Mouse (Mus musculus) liver, embryonic 14.5 days (tissue): ENCODE measurements around the gene Smarcd3. TPM values are rescaled to one million over a fixed set of nuclear protein-coding genes. Genes with fewer than 3 reads are reported as not detected.

ENCODE experiments used
- ATAC-seq: fragments of 200-750 bp; cut with Nextera tagmentation; 2 replicates; pipeline ENCODE4 v1.8.0; 2017; ENCODE audit warnings: moderate number of reproducible peaks, mild to moderate bottlenecking, moderate library complexity; ENCODE audit not compliant: insufficient read depth
- DNase-seq, 3 experiments: peaks; one replicate each; pipeline ENCODE4 v3.0.0-alpha.2; 2012 to 2013; ENCODE audit warnings: low read depth in 3 of 3, low spot score in 3 of 3
- H3K27ac ChIP-seq: fragments of 300-500 bp; sonication (generic); 2 replicates; pipeline ENCODE4 v1.5.1; 2014; ENCODE audit warnings: moderate library complexity, mild to moderate bottlenecking, control low read depth, inconsistent platforms
- H3K27me3 ChIP-seq: fragments of 300-500 bp; sonication (generic); 2 replicates; pipeline ENCODE4 v1.6.1; 2014; ENCODE audit warnings: mild to moderate bottlenecking, low read length, moderate library complexity; ENCODE audit not compliant: control insufficient read depth, insufficient read depth
- H3K36me3 ChIP-seq: fragments of 300-500 bp; sonication (generic); replicated peaks from 2 replicates; pipeline ENCODE4 v1.6.1; 2014; ENCODE audit warnings: low read depth; ENCODE audit not compliant: control insufficient read depth, insufficient read depth
- H3K4me1 ChIP-seq, 2 experiments: fragments of 200-500 bp in 1 of 2; fragments of 300-500 bp in 1 of 2; sonication (generic) in 1 of 2; replicated peaks; 2 replicates each; pipeline ENCODE4 v1.6.1; 2012 to 2014; ENCODE audit warnings: antibody characterized with exemption in 1 of 2, inconsistent platforms in 1 of 2, low read length in 1 of 2; ENCODE audit not compliant: control insufficient read depth in 2 of 2, insufficient read depth in 2 of 2
- H3K4me2 ChIP-seq: fragments of 300-500 bp; sonication (generic); 2 replicates; pipeline ENCODE4 v1.6.1; 2014; ENCODE audit warnings: low read depth, mild to moderate bottlenecking, control low read depth, moderate library complexity
- H3K4me3 ChIP-seq, 2 experiments: fragments of 200-500 bp in 1 of 2; fragments of 300-500 bp in 1 of 2; sonication (generic) in 1 of 2; 2 replicates each; pipeline ENCODE4 v1.5.1; 2012 to 2014; ENCODE audit warnings: low read depth in 2 of 2, low read length in 2 of 2, mild to moderate bottlenecking in 2 of 2, control low read depth in 1 of 2, inconsistent platforms in 1 of 2, moderate library complexity in 1 of 2; ENCODE audit not compliant: insufficient read depth in 1 of 2
- H3K9ac ChIP-seq: fragments of 300-500 bp; sonication (generic); replicated peaks from 2 replicates; pipeline ENCODE4 v1.6.1; 2014; ENCODE audit warnings: mild to moderate bottlenecking, control low read depth, moderate library complexity
- H3K9me3 ChIP-seq: fragments of 300-500 bp; sonication (generic); 2 replicates; pipeline ENCODE4 v1.6.1; 2016; ENCODE audit warnings: low read length, mixed read lengths; ENCODE audit not compliant: control insufficient read depth
- CTCF ChIP-seq: IDR thresholded peaks from 2 replicates; pipeline ENCODE4 v1.5.1; 2016; ENCODE audit warnings: antibody characterized with exemption, low read depth, control low read depth
- EP300 ChIP-seq: IDR thresholded peaks from 2 replicates; pipeline ENCODE4 v1.6.1; 2016; ENCODE audit warnings: antibody characterized with exemption, low read depth
- WGBS: fragments of 180-500 bp; shearing (Covaris S2); extraction: QIAGEN DNeasy Blood & Tissue Kit; methylation state at CpG from one replicate; pipeline ENCODE4 v1.1.7; 2014; ENCODE audit not compliant: insufficient replicate concordance; 5-methylcytosine and 5-hydroxymethylcytosine counted together
- polyA plus RNA-seq, 2 experiments: library from polyadenylated mRNA; depleted of rRNA in 1 of 2; stranded (reverse) in 1 of 2; unstranded in 1 of 2; fragments of >200 nt; fragmentation: Nextera tagmentation in 1 of 2; extraction: Ambion mirVana in 1 of 2; gene quantifications; 2 replicates each; pipeline versions ENCODE4 v1.2.1 to v1.2.3; 2012 to 2014

Smarcd3 gene
- polyA plus RNA-seq, 2 experiments, result 0.95 to 1.1 TPM

DNA sequence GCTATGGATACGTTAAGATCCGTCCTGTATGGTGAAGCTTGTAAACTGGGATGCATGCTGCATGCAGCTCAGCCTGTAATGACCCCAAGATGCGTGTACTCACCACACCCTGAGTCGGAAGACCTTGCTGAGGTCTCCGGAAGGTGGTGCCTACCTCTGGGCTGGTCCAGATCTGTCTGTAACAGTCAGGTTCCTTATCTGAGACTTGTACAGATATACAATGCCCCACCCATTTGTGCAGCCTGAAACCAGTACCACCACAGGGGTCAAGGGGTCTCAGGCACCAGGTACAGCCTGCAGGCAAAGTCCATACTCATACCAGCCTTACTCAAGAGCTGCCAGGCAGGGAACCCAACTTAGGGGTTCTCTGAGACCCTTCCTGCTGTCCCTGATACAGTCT lies 28.6 kb upstream of the Smarcd3 start:
- Histone ChIP-seq H3K4me3 (no peak overlapping the region), H3K9me3 (no peaks in the 10 kb centered on the region), H3K36me3 (no peaks in the 10 kb centered on the region), H3K27me3 (no peaks in the 10 kb centered on the region; the same call in 1 of the 2 replicates), H3K4me2 (no peak overlapping the region), H3K4me1 (no peaks in the 10 kb centered on the region), H3K27ac (no peak overlapping the region), H3K9ac (no peak overlapping the region)
- ATAC-seq (no peak), DNase-seq (no peak)
- 56% methylated on average over 5 of the region's 5 CpGs for WGBS
- TF ChIP-seq CTCF (no peak), EP300 (no peak)

DNA sequence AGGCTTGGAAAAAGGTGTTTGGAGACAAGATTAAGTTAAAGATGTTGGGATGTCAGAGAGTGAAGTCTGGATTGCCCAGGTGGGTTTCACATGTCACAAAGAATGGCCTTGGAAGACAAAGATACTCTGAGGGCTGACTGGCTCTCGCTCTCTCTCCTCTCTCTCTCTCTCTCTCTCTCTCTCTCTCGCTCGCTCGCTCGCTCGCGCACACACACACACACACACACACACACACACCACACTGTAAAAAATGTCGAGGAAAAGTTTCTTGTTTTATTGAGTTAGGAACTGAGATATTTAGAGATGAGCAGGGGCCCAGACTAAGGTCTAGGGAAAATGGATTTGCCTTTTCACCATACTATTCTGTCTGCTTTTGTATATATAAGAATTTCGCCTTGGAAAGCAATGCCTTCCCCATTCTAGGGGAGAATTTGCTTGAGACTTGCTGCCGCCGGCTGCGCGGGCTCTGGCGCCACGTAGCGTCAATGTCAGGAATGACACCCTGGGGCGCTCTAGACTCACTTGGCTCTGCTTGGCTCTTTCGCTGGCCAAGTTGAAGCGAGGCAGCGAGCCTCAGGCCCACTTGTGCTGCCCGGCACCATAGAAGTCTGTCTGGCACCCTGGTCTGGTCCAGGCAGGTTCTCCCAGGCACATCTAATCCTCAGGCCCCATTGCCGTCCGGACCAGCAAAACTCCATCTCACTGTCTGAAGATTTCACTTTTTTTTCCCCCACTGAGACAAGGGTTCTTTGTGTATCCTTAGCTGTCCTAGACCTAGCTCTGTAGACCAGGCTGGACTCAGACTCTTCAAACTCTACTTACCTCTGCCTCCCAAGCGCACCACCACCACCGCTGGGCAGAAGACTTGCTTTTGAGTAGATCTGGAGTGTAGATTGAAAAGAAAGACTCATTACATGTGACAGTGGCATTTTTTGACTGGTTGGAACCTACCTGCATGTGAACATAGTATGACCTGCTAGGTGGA lies 27.8 kb upstream of the Smarcd3 start:
- no peak for ATAC-seq
- WGBS, result 33% methylated on average over 25 of the region's 25 CpGs
- no peaks in the 10 kb centered on the region for H3K36me3 ChIP-seq

DNA sequence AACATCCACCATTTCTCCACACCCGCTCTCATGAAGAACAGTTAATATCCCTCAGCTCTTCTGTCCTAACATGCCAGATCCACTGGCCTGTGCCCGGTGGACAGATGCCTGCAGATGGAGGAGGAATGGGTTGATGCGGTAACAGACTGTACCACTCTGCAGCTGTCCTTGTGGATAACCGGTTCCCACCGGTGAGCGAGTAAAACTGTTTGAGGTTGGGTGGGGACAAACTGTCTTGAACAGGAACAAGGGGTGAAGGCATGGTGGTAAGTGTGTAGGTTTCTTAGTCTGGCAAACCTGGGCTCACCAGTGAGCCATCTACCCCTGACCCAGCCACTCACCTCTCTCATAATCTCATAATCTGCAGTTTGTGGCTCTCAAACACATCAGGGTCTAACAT lies 27.1 kb upstream of the Smarcd3 start:
- Histone ChIP-seq H3K4me3 (no peak overlapping the region), H3K4me2 (no peak overlapping the region), H3K9me3 (no peaks in the 10 kb centered on the region), H3K9ac (no peak overlapping the region), H3K27me3 (no peaks in the 10 kb centered on the region; the same call in 1 of the 2 replicates), H3K36me3 (no peaks in the 10 kb centered on the region), H3K4me1 (no peaks in the 10 kb centered on the region), H3K27ac (no peak overlapping the region)
- DNase-seq (no peak), ATAC-seq (no peak)
- 72% methylated on average over 6 of the region's 6 CpGs for WGBS
- TF ChIP-seq EP300, result no peak
- no peak for TF ChIP-seq CTCF

More for the DNA sequence above, 27.8 kb upstream of the Smarcd3 start:
- no peak overlapping the region for H3K4me2 ChIP-seq
- no peaks in the 10 kb centered on the region; the same call in 1 of the 2 replicates for H3K27me3 ChIP-seq
- peak in 1 of 3 experiments; percentile 27 for DNase-seq
- no peaks in the 10 kb centered on the region for H3K4me1 ChIP-seq
- no peak overlapping the region for H3K9ac ChIP-seq
- no peaks in the 10 kb centered on the region for H3K9me3 ChIP-seq
- H3K4me3 ChIP-seq, result no peak overlapping the region
- TF ChIP-seq EP300 (no peak), CTCF (peak; percentile 92)
- no peak overlapping the region for H3K27ac ChIP-seq

DNA sequence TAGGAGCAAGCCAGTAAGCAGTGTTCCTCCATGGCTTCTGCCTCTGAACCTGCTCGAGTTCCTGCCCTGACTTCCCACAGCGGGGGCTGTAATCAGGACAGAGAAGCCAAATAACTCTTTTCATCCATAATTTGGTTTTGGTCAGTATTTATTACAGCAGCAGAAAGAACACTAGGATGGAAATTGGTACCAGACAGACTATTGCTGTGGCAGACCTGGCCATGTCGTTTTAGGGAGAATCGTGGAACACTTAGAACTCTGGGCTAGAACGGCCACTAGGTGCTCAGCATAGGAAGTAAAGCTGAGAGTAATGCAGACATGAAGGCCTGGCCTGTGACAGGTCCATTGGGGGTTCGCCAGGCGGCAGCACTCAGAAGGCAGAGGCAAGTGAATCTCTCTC lies 25.5 kb upstream of the Smarcd3 start:
- H3K4me1 ChIP-seq, result no peaks in the 10 kb centered on the region
- TF ChIP-seq CTCF, result no peak
- H3K27ac ChIP-seq, result no peak overlapping the region
- no peak overlapping the region for H3K4me3 ChIP-seq
- no peak for DNase-seq
- ATAC-seq, result no peak
- no peaks in the 10 kb centered on the region for H3K36me3 ChIP-seq
- H3K9me3 ChIP-seq, result no peaks in the 10 kb centered on the region
- 55% methylated on average over 7 of the region's 7 CpGs for WGBS
- no peak overlapping the region for H3K4me2 ChIP-seq
- H3K27me3 ChIP-seq, result no peaks in the 10 kb centered on the region; the same call in 1 of the 2 replicates
- H3K9ac ChIP-seq, result no peak overlapping the region

DNA sequence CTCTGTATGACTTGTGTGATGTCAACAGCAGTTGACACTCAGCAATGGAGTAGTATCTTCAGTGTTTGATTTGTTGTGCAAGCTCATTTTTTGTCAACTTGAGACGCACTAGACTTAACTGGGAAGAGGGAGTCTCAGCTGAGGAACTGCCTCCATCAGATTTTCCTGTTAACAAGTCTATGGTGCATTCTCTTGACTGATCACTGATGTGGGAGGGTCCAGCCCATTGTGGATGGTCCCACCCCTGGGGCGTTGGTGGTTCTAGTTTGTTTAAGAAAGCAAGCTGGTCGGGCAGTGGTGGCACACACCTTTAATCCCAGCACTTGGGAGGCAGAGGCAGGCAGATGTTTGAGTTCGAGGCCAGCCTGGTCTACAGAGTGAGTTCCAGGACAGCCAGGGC lies 25.0 kb upstream of the Smarcd3 start:
- Histone ChIP-seq H3K9ac (no peak overlapping the region), H3K4me1 (no peaks in the 10 kb centered on the region), H3K27ac (no peak overlapping the region), H3K27me3 (no peaks in the 10 kb centered on the region; the same call in 1 of the 2 replicates), H3K36me3 (no peaks in the 10 kb centered on the region), H3K4me2 (no peak overlapping the region), H3K9me3 (no peaks in the 10 kb centered on the region), H3K4me3 (no peak overlapping the region)
- ATAC-seq, result no peak
- no peak for DNase-seq
- no peak for TF ChIP-seq EP300
- no peak for TF ChIP-seq CTCF
- 45% methylated on average over 4 of the region's 4 CpGs for WGBS
